Mouse (Mus musculus): Measurements from ENCODE around the gene Dlgap4. TPM values are rescaled to one million over a fixed set of nuclear protein-coding genes. Genes with fewer than 3 reads are reported as not detected.

The Dlgap4 gene
- polyA plus RNA-seq, 1 experiment from 2014 or later, result 121 TPM

- WGBS, result under 1% methylated on average over 17 of the region's 17 CpGs
- DNase-seq (ENCODE audit: low spot score), result no peak
- Histone ChIP-seq H3K9me3 (ENCODE audit: control insufficient read depth, low read length) (no peaks in the 10 kb centered on the region), H3K4me1 (ENCODE audit: control insufficient read depth, insufficient read depth, low read length) (peaks cover 21% of the 10 kb centered on the region), H3K27me3 (ENCODE audit: control insufficient read depth, insufficient read depth, low read length) (no peaks in the 10 kb centered on the region), H3K9ac (ENCODE audit: low read length) (peak overlapping the region; percentile 94), H3K27ac (replicated peaks; ENCODE audit: low read depth, low read length) (peak overlapping the region; percentile 59; the same call in 1 of the 2 replicates), H3K36me3 (ENCODE audit: control insufficient read depth, insufficient read depth, low read length) (no peaks in the 10 kb centered on the region), H3K4me2 (ENCODE audit: low read depth, severe bottlenecking) (peak overlapping the region; percentile 56), H3K4me3 (ENCODE audit: low read depth, low read length) (peak overlapping the region; percentile 54)
- ATAC-seq (ENCODE audit: insufficient number of reproducible peaks, low FRiP score, low TSS enrichment, low read depth), result no peak
These were observed 108.1 kb downstream of the Dlgap4 start for GRCm38 (mm10) chr2:156721554-156722070.

DNA sequence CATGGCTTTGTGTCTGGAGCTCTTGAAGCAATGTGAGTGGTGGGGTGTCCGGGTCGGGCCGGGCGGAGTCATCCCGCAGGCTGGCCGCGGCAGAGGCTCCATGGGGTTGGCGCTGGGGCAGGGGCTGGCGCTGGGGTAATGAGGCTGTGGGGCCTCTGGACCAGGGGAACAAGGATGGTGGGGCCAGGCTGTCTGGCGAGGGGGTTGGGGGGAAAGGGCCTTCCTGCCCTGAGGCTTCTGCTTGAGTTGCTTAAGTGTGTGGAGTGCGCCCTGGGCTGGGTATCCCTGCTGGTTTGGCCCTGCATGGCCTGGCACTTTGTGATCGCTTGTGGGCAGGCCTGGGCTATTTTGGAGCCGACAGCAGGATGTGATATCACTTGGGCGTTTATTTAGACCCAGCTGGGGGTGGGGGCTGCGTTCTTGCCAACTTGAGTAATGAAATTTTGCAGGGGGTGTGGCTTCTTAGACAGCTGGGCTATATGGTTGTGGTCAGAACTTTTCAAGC, 108.6 kb downstream of the Dlgap4 start:
- Histone ChIP-seq H3K4me2 (ENCODE audit: low read depth, severe bottlenecking) (peak overlapping the region; percentile 56), H3K9ac (ENCODE audit: low read length) (peak overlapping the region; percentile 94), H3K4me3 (ENCODE audit: low read depth, low read length) (peak overlapping the region; percentile 54), H3K36me3 (ENCODE audit: control insufficient read depth, insufficient read depth, low read length) (no peaks in the 10 kb centered on the region), H3K27me3 (ENCODE audit: control insufficient read depth, insufficient read depth, low read length) (no peaks in the 10 kb centered on the region), H3K9me3 (ENCODE audit: control insufficient read depth, low read length) (no peaks in the 10 kb centered on the region), H3K4me1 (ENCODE audit: control insufficient read depth, insufficient read depth, low read length) (peaks cover 19% of the 10 kb centered on the region), H3K27ac (replicated peaks; ENCODE audit: low read depth, low read length) (no peak overlapping the region)
- WGBS, result under 1% methylated on average over 15 of the region's 15 CpGs
- ATAC-seq (ENCODE audit: insufficient number of reproducible peaks, low FRiP score, low TSS enrichment, low read depth) (no peak), DNase-seq (ENCODE audit: low spot score) (peak; percentile 69)

DNA sequence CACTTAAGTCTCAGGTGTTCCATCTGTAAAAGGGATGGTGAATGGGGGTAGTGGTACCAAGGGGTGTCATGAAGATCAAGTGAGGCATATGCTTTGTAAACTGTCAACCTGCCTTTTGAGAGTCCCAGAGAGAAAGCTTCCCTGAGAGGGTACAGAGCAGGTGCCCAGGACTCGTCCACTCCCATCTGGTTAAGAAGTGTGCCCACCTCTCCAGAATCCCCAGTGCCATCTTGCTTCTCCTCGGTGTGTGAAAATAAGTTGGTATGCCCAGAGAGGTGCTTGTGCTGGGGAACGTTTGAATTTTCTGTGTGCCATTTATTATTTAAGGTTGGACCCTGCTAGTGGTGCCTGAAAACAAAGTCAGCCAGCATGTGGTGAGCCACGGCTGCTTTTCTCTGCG, 109.2 kb downstream of the Dlgap4 start:
- no peak overlapping the region for H3K9ac ChIP-seq (ENCODE audit: low read length)
- 75% methylated on average over 5 of the region's 5 CpGs for WGBS

DNA sequence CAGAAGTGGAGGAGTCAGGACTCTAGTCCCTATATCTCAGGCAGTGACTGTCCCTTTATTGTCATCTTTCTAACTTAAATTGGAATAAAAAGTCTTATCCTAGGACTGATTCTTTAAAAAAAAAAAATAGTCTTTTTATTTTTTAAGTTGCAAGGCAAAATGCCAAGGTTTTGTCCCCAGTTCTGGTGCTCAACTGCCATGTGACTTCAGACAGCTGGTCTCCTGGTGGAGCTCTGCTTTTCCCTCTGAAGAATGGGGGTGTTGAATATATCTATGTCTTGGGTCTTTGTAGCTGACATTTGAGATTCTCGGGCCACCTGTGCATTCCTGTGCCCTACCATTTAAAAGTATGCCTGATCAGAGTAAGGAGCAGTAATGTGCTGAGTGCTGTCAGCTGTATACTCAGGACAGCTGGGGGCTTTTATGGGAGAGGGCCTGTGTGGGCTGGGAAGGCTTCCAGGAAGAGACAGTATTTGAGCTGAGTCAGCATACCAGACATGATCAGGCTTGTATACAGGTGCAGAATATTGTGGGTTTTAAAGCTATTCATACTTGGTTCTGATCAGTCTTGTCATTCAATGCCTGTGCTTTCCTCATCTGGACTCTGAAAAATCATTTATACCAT, 110.5 kb downstream of the Dlgap4 start:
- Histone ChIP-seq H3K9me3 (ENCODE audit: control insufficient read depth, low read length) (no peaks in the 10 kb centered on the region), H3K4me3 (ENCODE audit: low read depth, low read length) (no peak overlapping the region), H3K36me3 (ENCODE audit: control insufficient read depth, insufficient read depth, low read length) (no peaks in the 10 kb centered on the region), H3K4me2 (ENCODE audit: low read depth, severe bottlenecking) (no peak overlapping the region), H3K9ac (ENCODE audit: low read length) (no peak overlapping the region), H3K27me3 (ENCODE audit: control insufficient read depth, insufficient read depth, low read length) (no peaks in the 10 kb centered on the region), H3K4me1 (ENCODE audit: control insufficient read depth, insufficient read depth, low read length) (peaks cover 11% of the 10 kb centered on the region; the same call in 1 of the 2 replicates), H3K27ac (replicated peaks; ENCODE audit: low read depth, low read length) (no peak overlapping the region)
- DNase-seq (ENCODE audit: low spot score), result no peak
- no peak for ATAC-seq (ENCODE audit: insufficient number of reproducible peaks, low FRiP score, low TSS enrichment, low read depth)
- 70% methylated on average over 1 of the region's 1 CpGs for WGBS

More for the DNA sequence above, 109.2 kb downstream of the Dlgap4 start:
- Histone ChIP-seq H3K4me1 (ENCODE audit: control insufficient read depth, insufficient read depth, low read length) (peaks cover 13% of the 10 kb centered on the region), H3K9me3 (ENCODE audit: control insufficient read depth, low read length) (no peaks in the 10 kb centered on the region), H3K27ac (replicated peaks; ENCODE audit: low read depth, low read length) (no peak overlapping the region), H3K27me3 (ENCODE audit: control insufficient read depth, insufficient read depth, low read length) (no peaks in the 10 kb centered on the region), H3K4me3 (ENCODE audit: low read depth, low read length) (peak overlapping the region; percentile 54), H3K4me2 (ENCODE audit: low read depth, severe bottlenecking) (peak overlapping the region; percentile 56), H3K36me3 (ENCODE audit: control insufficient read depth, insufficient read depth, low read length) (no peaks in the 10 kb centered on the region)
- DNase-seq (ENCODE audit: low spot score) (no peak), ATAC-seq (ENCODE audit: insufficient number of reproducible peaks, low FRiP score, low TSS enrichment, low read depth) (no peak)

DNA sequence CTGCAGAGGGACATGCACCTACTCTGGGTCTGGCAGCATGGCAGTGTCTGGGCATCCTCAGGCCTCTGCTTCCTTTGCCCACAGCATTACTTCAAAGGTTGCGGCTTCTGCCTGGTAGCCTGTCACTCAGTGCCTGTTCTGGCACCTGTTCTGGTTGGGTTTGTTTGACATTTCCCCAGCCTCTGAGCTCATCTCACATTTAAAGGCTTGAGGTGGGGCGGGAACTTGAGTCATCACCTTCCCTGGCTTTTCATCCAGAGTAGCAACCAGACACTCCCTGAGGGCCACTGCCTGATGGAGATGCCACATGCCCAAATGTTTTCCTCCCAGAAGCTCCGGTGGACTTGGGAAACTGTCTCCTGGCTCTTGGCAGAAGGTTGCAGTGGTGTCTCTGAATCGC, 111.4 kb downstream of the Dlgap4 start:
- peaks cover 8% of the 10 kb centered on the region; the same call in 1 of the 2 replicates for H3K4me1 ChIP-seq (ENCODE audit: control insufficient read depth, insufficient read depth, low read length)
- no peaks in the 10 kb centered on the region for H3K9me3 ChIP-seq (ENCODE audit: control insufficient read depth, low read length)
- WGBS, result 82% methylated on average over 4 of the region's 4 CpGs
- no peaks in the 10 kb centered on the region for H3K27me3 ChIP-seq (ENCODE audit: control insufficient read depth, insufficient read depth, low read length)
- no peak overlapping the region for H3K4me3 ChIP-seq (ENCODE audit: low read depth, low read length)
- ATAC-seq (ENCODE audit: insufficient number of reproducible peaks, low FRiP score, low TSS enrichment, low read depth) (no peak), DNase-seq (ENCODE audit: low spot score) (no peak)
- H3K4me2 ChIP-seq (ENCODE audit: low read depth, severe bottlenecking), result no peak overlapping the region
- no peak overlapping the region for H3K9ac ChIP-seq (ENCODE audit: low read length)
- H3K36me3 ChIP-seq (ENCODE audit: control insufficient read depth, insufficient read depth, low read length), result no peaks in the 10 kb centered on the region
- H3K27ac ChIP-seq (replicated peaks; ENCODE audit: low read depth, low read length), result no peak overlapping the region

- ATAC-seq (ENCODE audit: insufficient number of reproducible peaks, low FRiP score, low TSS enrichment, low read depth), result no peak
- H3K36me3 ChIP-seq (ENCODE audit: control insufficient read depth, insufficient read depth, low read length), result no peaks in the 10 kb centered on the region; the same call in 1 of the 2 replicates
- no peak overlapping the region; the same call in 1 of the 2 replicates for H3K9ac ChIP-seq (ENCODE audit: low read length)
- 35% methylated on average over 7 of the region's 7 CpGs for WGBS
- no peak overlapping the region for H3K27ac ChIP-seq (replicated peaks; ENCODE audit: low read depth, low read length)
- H3K4me2 ChIP-seq (ENCODE audit: low read depth, severe bottlenecking), result 0 out of 2 replicates have a peak overlapping the region, but pooled peaks have one; percentile 10
- H3K4me3 ChIP-seq (ENCODE audit: low read depth, low read length), result no peak overlapping the region
- DNase-seq (ENCODE audit: low spot score), result no peak
- H3K9me3 ChIP-seq (ENCODE audit: control insufficient read depth, low read length), result no peaks in the 10 kb centered on the region
- H3K4me1 ChIP-seq (ENCODE audit: control insufficient read depth, insufficient read depth, low read length), result 0 out of 2 replicates have a peak, but pooled peaks cover 3% of the 10 kb centered on the region
- no peaks in the 10 kb centered on the region for H3K27me3 ChIP-seq (ENCODE audit: control insufficient read depth, insufficient read depth, low read length)
These were observed 112.8 kb downstream of the Dlgap4 start for GRCm38 (mm10) chr2:156726344-156726743.

DNA sequence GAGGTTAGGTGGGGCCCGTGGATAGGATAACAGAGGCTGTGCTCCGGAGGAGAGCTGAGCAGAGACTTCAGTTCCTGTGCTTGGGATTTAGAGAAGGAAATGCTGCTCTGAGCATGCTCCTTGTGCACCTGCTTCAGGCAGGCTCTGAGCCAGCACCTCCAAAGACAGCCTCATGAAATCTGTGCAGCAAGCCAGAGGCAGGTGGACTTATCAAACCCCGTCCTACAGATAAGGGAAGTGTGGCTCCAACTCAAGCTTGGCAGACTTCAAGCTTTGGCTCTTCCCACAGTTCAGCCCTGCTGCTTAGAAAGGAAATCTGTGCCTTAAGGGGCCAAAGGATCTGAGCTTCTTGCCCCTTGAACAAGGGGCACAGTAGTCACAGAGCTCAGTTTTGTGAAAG, 113.4 kb downstream of the Dlgap4 start:
- no peaks in the 10 kb centered on the region for H3K9me3 ChIP-seq (ENCODE audit: control insufficient read depth, low read length)
- 0 out of 2 replicates have a peak, but pooled peaks cover 3% of the 10 kb centered on the region for H3K4me1 ChIP-seq (ENCODE audit: control insufficient read depth, insufficient read depth, low read length)
- no peaks in the 10 kb centered on the region for H3K27me3 ChIP-seq (ENCODE audit: control insufficient read depth, insufficient read depth, low read length)
- 89% methylated on average over 3 of the region's 3 CpGs for WGBS
- DNase-seq (ENCODE audit: low spot score) (no peak), ATAC-seq (ENCODE audit: insufficient number of reproducible peaks, low FRiP score, low TSS enrichment, low read depth) (no peak)
- 0 out of 2 replicates have a peak overlapping the region, but pooled peaks have one; percentile 10 for H3K4me2 ChIP-seq (ENCODE audit: low read depth, severe bottlenecking)
- H3K27ac ChIP-seq (replicated peaks; ENCODE audit: low read depth, low read length), result no peak overlapping the region
- no peaks in the 10 kb centered on the region; the same call in 1 of the 2 replicates for H3K36me3 ChIP-seq (ENCODE audit: control insufficient read depth, insufficient read depth, low read length)
- H3K4me3 ChIP-seq (ENCODE audit: low read depth, low read length), result no peak overlapping the region
- no peak overlapping the region for H3K9ac ChIP-seq (ENCODE audit: low read length)

GRCm38 (mm10) chr2:156729537-156730469, 116.3 kb downstream of the Dlgap4 start:
- 63% methylated on average over 8 of the region's 10 CpGs for WGBS
- DNase-seq (ENCODE audit: low spot score) (no peak), ATAC-seq (ENCODE audit: insufficient number of reproducible peaks, low FRiP score, low TSS enrichment, low read depth) (no peak)
- no peaks in the 10 kb centered on the region for H3K4me1 ChIP-seq (ENCODE audit: control insufficient read depth, insufficient read depth, low read length)
- no peak overlapping the region for H3K9ac ChIP-seq (ENCODE audit: low read length)
- no peak overlapping the region for H3K4me3 ChIP-seq (ENCODE audit: low read depth, low read length)
- no peaks in the 10 kb centered on the region; the same call in 1 of the 2 replicates for H3K36me3 ChIP-seq (ENCODE audit: control insufficient read depth, insufficient read depth, low read length)
- no peak overlapping the region for H3K4me2 ChIP-seq (ENCODE audit: low read depth, severe bottlenecking)
- no peaks in the 10 kb centered on the region for H3K27me3 ChIP-seq (ENCODE audit: control insufficient read depth, insufficient read depth, low read length)
- H3K27ac ChIP-seq (replicated peaks; ENCODE audit: low read depth, low read length), result no peak overlapping the region
- H3K9me3 ChIP-seq (ENCODE audit: control insufficient read depth, low read length), result no peaks in the 10 kb centered on the region

Measured in limb, embryonic 11.5 days (tissue).